Mouse (Mus musculus): ENCODE measurements around the gene Ank3. TPM values are rescaled to one million over a fixed set of nuclear protein-coding genes. Genes with fewer than 3 reads are reported as not detected.

Ank3 gene
- polyA plus RNA-seq, 1 experiment: 1.2 TPM

DNA sequence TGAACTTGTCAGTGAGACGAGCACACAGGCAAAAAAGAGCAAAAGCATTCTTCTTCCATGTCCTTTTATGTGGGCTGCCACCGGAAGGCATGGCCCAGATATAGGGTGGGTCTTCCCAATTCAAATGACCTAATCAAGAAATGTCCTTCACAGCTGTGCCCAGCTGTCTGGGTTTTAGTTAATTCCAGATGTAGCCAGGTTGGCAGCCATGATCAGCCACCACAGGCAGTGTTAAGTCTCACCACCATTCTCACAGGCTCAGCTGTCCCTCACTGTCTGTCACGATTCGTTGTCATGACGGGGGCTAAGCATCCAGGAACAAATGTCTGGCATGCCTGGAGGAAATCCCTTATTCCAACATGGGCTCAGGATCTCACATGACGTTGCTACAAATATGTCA is 36.6 kb downstream of the Ank3 start:
- no peak for TF ChIP-seq CTCF (IDR thresholded peaks at IDR 0.05; ENCODE audit: extremely low read depth, insufficient read depth, insufficient read length, insufficient replicate concordance)
- TF ChIP-seq POLR2A (IDR thresholded peaks at IDR 0.05; ENCODE audit: low read depth, low read length): no peak
- no peaks in the 10 kb centered on the region for H3K27me3 ChIP-seq (ENCODE audit: control insufficient read depth, insufficient read depth, low read length)
- H3K4me3 ChIP-seq (ENCODE audit: extremely low read depth, insufficient read depth, insufficient read length): no peak overlapping the region
- WGBS: 88% methylated on average over 6 of the region's 6 CpGs
- no peaks in the 10 kb centered on the region for H3K4me1 ChIP-seq (ENCODE audit: control insufficient read depth, insufficient read depth, insufficient read length)
- DNase-seq (ENCODE audit: low read depth in 1 of 2, low spot score in 2 of 2): no peak
- no peaks in the 10 kb centered on the region for H3K36me3 ChIP-seq (ENCODE audit: control insufficient read depth, insufficient read depth, low read length)
- no peak overlapping the region for H3K27ac ChIP-seq (ENCODE audit: insufficient read depth, low read length)

GRCm38 (mm10) chr10:69439449-69439848 is 40.9 kb downstream of the Ank3 start:
- 89% methylated on average over 8 of the region's 8 CpGs for WGBS
- no peak overlapping the region for H3K4me3 ChIP-seq (ENCODE audit: extremely low read depth, insufficient read depth, insufficient read length)
- no peaks in the 10 kb centered on the region for H3K4me1 ChIP-seq (ENCODE audit: control insufficient read depth, insufficient read depth, insufficient read length)
- H3K27ac ChIP-seq (ENCODE audit: insufficient read depth, low read length): no peak overlapping the region
- no peaks in the 10 kb centered on the region for H3K36me3 ChIP-seq (ENCODE audit: control insufficient read depth, insufficient read depth, low read length)
- H3K27me3 ChIP-seq (ENCODE audit: control insufficient read depth, insufficient read depth, low read length): no peaks in the 10 kb centered on the region
- DNase-seq (ENCODE audit: low read depth in 1 of 2, low spot score in 2 of 2): no peak
- TF ChIP-seq POLR2A (IDR thresholded peaks at IDR 0.05; ENCODE audit: low read depth, low read length): no peak
- no peak for TF ChIP-seq CTCF (IDR thresholded peaks at IDR 0.05; ENCODE audit: extremely low read depth, insufficient read depth, insufficient read length, insufficient replicate concordance)

DNA sequence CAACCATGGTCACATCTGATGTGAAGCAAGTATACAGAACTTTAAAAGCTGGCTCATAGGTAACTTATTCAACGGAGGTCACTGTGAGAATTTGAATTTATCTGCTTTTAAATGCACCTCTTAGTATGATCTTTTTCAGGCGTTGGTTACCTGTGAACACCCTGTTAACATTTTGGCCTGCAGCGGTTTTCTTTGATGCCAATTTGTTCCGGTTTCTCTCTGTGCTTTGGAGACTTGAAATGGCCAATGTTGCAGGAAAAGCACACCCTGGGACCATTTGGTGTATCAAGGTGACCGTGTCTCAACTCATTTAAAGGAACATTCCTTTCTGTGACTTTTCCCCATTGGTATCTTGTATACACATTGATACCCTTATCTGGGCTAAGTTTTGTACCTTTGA is 46.0 kb downstream of the Ank3 start:
- Histone ChIP-seq H3K4me3 (ENCODE audit: extremely low read depth, insufficient read depth, insufficient read length) (no peak overlapping the region), H3K4me1 (ENCODE audit: control insufficient read depth, insufficient read depth, insufficient read length) (no peaks in the 10 kb centered on the region), H3K36me3 (ENCODE audit: control insufficient read depth, insufficient read depth, low read length) (no peaks in the 10 kb centered on the region), H3K27ac (ENCODE audit: insufficient read depth, low read length) (no peak overlapping the region), H3K27me3 (ENCODE audit: control insufficient read depth, insufficient read depth, low read length) (no peaks in the 10 kb centered on the region)
- DNase-seq (ENCODE audit: low read depth in 1 of 2, low spot score in 2 of 2): no peak
- no peak for TF ChIP-seq CTCF (IDR thresholded peaks at IDR 0.05; ENCODE audit: extremely low read depth, insufficient read depth, insufficient read length, insufficient replicate concordance)
- TF ChIP-seq POLR2A (IDR thresholded peaks at IDR 0.05; ENCODE audit: low read depth, low read length): no peak
- WGBS: 75% methylated on average over 5 of the region's 5 CpGs

GRCm38 (mm10) chr10:69445951-69446350 is 47.4 kb downstream of the Ank3 start:
- 85% methylated on average over 7 of the region's 7 CpGs for WGBS
- Histone ChIP-seq H3K4me3 (ENCODE audit: extremely low read depth, insufficient read depth, insufficient read length) (no peak overlapping the region), H3K4me1 (ENCODE audit: control insufficient read depth, insufficient read depth, insufficient read length) (no peaks in the 10 kb centered on the region), H3K27ac (ENCODE audit: insufficient read depth, low read length) (no peak overlapping the region), H3K36me3 (ENCODE audit: control insufficient read depth, insufficient read depth, low read length) (no peaks in the 10 kb centered on the region), H3K27me3 (ENCODE audit: control insufficient read depth, insufficient read depth, low read length) (no peaks in the 10 kb centered on the region)
- no peak for DNase-seq (ENCODE audit: low read depth in 1 of 2, low spot score in 2 of 2)
- TF ChIP-seq POLR2A (IDR thresholded peaks at IDR 0.05; ENCODE audit: low read depth, low read length) (no peak), CTCF (IDR thresholded peaks at IDR 0.05; ENCODE audit: extremely low read depth, insufficient read depth, insufficient read length, insufficient replicate concordance) (no peak)

GRCm38 (mm10) chr10:69446566-69446965 is 48.0 kb downstream of the Ank3 start:
- TF ChIP-seq CTCF (IDR thresholded peaks at IDR 0.05; ENCODE audit: extremely low read depth, insufficient read depth, insufficient read length, insufficient replicate concordance): no peak
- TF ChIP-seq POLR2A (IDR thresholded peaks at IDR 0.05; ENCODE audit: low read depth, low read length): no peak
- Histone ChIP-seq H3K27me3 (ENCODE audit: control insufficient read depth, insufficient read depth, low read length) (no peaks in the 10 kb centered on the region), H3K4me3 (ENCODE audit: extremely low read depth, insufficient read depth, insufficient read length) (no peak overlapping the region), H3K27ac (ENCODE audit: insufficient read depth, low read length) (no peak overlapping the region), H3K4me1 (ENCODE audit: control insufficient read depth, insufficient read depth, insufficient read length) (no peaks in the 10 kb centered on the region), H3K36me3 (ENCODE audit: control insufficient read depth, insufficient read depth, low read length) (no peaks in the 10 kb centered on the region)
- no peak for DNase-seq (ENCODE audit: low read depth in 1 of 2, low spot score in 2 of 2)
- WGBS: 85% methylated on average over 5 of the region's 5 CpGs

DNA sequence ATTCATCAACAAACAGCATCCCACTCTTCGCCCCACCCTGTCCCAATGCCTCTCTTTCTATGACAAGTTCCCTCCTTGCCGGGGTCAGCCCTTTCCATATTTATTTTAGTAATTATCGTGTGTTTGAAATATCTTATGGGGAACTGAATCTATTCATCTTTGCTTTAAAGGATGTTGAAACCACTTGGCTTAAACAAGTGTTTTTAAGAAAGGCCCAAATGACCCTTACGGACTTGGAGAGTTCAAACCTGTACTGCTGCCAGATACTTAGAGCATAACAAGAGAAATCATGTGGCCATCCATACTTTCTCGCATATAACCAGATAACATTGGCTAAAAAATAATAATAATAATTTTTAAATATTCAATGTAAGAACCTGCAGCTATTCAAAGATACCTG is 48.7 kb downstream of the Ank3 start:
- Histone ChIP-seq H3K4me3 (ENCODE audit: extremely low read depth, insufficient read depth, insufficient read length) (no peak overlapping the region), H3K4me1 (ENCODE audit: control insufficient read depth, insufficient read depth, insufficient read length) (no peaks in the 10 kb centered on the region), H3K27me3 (ENCODE audit: control insufficient read depth, insufficient read depth, low read length) (no peaks in the 10 kb centered on the region), H3K36me3 (ENCODE audit: control insufficient read depth, insufficient read depth, low read length) (no peaks in the 10 kb centered on the region), H3K27ac (ENCODE audit: insufficient read depth, low read length) (no peak overlapping the region)
- no peak for DNase-seq (ENCODE audit: low read depth in 1 of 2, low spot score in 2 of 2)
- TF ChIP-seq CTCF (IDR thresholded peaks at IDR 0.05; ENCODE audit: extremely low read depth, insufficient read depth, insufficient read length, insufficient replicate concordance) (no peak), POLR2A (IDR thresholded peaks at IDR 0.05; ENCODE audit: low read depth, low read length) (no peak)
- WGBS: 83% methylated on average over 5 of the region's 5 CpGs

DNA sequence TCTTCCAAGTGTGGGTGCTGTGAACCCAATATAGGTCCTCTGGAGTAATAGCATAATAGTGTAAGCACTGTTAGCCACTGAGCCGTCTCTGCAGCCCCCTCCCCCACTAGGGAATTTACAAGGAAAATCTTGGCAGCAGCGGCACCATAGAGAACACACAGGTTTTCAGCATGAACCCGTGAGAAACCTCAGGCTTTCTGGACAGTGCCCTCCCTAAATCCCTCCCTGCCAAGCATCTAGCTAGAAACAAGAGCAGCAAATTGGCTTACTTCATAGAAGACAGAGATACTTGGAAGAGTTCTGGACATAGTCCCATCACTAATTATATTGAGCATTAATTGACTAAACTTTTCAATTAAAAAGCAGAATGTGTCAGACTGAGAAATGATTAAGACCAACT is 49.6 kb downstream of the Ank3 start:
- Histone ChIP-seq H3K27ac (ENCODE audit: insufficient read depth, low read length) (no peak overlapping the region), H3K27me3 (ENCODE audit: control insufficient read depth, insufficient read depth, low read length) (no peaks in the 10 kb centered on the region)
- no peak for TF ChIP-seq CTCF (IDR thresholded peaks at IDR 0.05; ENCODE audit: extremely low read depth, insufficient read depth, insufficient read length, insufficient replicate concordance)

More for the DNA sequence above, 49.6 kb downstream of the Ank3 start:
- H3K4me1 ChIP-seq (ENCODE audit: control insufficient read depth, insufficient read depth, insufficient read length): no peaks in the 10 kb centered on the region
- DNase-seq (ENCODE audit: low read depth in 1 of 2, low spot score in 2 of 2): no peak
- no peaks in the 10 kb centered on the region for H3K36me3 ChIP-seq (ENCODE audit: control insufficient read depth, insufficient read depth, low read length)
- H3K4me3 ChIP-seq (ENCODE audit: extremely low read depth, insufficient read depth, insufficient read length): no peak overlapping the region
- 88% methylated on average over 3 of the region's 3 CpGs for WGBS

All from spleen, adult 2 months (tissue).